Mouse (Mus musculus): ENCODE measurements at regions not wholly inside any gene's neighbourhood (a gene's known extent, or its start where the extent isn't known, plus 50 kb on each side); places are given as distances from the start of the nearest gene placed in this dataset.

GRCm38 (mm10) chr7:67854080-67855022, 94.8 kb upstream of the Synm start:
- Histone ChIP-seq H3K27ac (no peak overlapping the region), H3K36me3 (replicated peaks; ENCODE audit: control insufficient read depth, insufficient read depth, low read depth) (no peaks in the 10 kb centered on the region), H3K4me2 (ENCODE audit: low read depth) (no peak overlapping the region), H3K9ac (replicated peaks) (no peak overlapping the region), H3K4me1 (replicated peaks; ENCODE audit: control insufficient read depth in 2 of 2, insufficient read depth in 2 of 2, low read length in 1 of 2) (no peaks in the 10 kb centered on the region), H3K9me3 (ENCODE audit: control insufficient read depth, low read length) (no peaks in the 10 kb centered on the region), H3K27me3 (ENCODE audit: control insufficient read depth, insufficient read depth, low read length) (peaks cover 2% of the 10 kb centered on the region; the same call in 1 of the 2 replicates), H3K4me3 (ENCODE audit: insufficient read depth in 1 of 2, low read depth in 2 of 2, low read length in 2 of 2) (no peak overlapping the region)
- no peak for ATAC-seq (ENCODE audit: insufficient read depth)
- no peak for DNase-seq (ENCODE audit: low read depth in 3 of 3, low spot score in 3 of 3)
- 31% methylated on average over 14 of the region's 14 CpGs for WGBS (ENCODE audit: insufficient replicate concordance)
- TF ChIP-seq CTCF (IDR thresholded peaks at IDR 0.05; ENCODE audit: low read depth), result no peak
- TF ChIP-seq EP300 (IDR thresholded peaks at IDR 0.05; ENCODE audit: low read depth), result no peak

GRCm38 (mm10) chr7:67852859-67853258, 93.3 kb upstream of the Synm start:
- H3K27me3 ChIP-seq (ENCODE audit: control insufficient read depth, insufficient read depth, low read length), result peaks cover 12% of the 10 kb centered on the region; the same call in 1 of the 2 replicates
- no peak for TF ChIP-seq EP300 (IDR thresholded peaks at IDR 0.05; ENCODE audit: low read depth)
- no peak for TF ChIP-seq CTCF (IDR thresholded peaks at IDR 0.05; ENCODE audit: low read depth)
- H3K27ac ChIP-seq, result no peak overlapping the region
- H3K9ac ChIP-seq (replicated peaks), result no peak overlapping the region
- no peak overlapping the region for H3K4me2 ChIP-seq (ENCODE audit: low read depth)
- H3K4me1 ChIP-seq (replicated peaks; ENCODE audit: control insufficient read depth in 2 of 2, insufficient read depth in 2 of 2, low read length in 1 of 2), result no peaks in the 10 kb centered on the region
- H3K36me3 ChIP-seq (replicated peaks; ENCODE audit: control insufficient read depth, insufficient read depth, low read depth), result no peaks in the 10 kb centered on the region
- ATAC-seq (ENCODE audit: insufficient read depth) (no peak), DNase-seq (ENCODE audit: low read depth in 3 of 3, low spot score in 3 of 3) (no peak)
- WGBS (ENCODE audit: insufficient replicate concordance), result 65% methylated on average over 3 of the region's 3 CpGs
- no peak overlapping the region for H3K4me3 ChIP-seq (ENCODE audit: insufficient read depth in 1 of 2, low read depth in 2 of 2, low read length in 2 of 2)
- no peaks in the 10 kb centered on the region for H3K9me3 ChIP-seq (ENCODE audit: control insufficient read depth, low read length)

GRCm38 (mm10) chr7:67849509-67849862, 89.9 kb upstream of the Synm start:
- Histone ChIP-seq H3K4me2 (ENCODE audit: low read depth) (peak overlapping the region; percentile 44; the same call in 1 of the 2 replicates), H3K4me1 (replicated peaks; ENCODE audit: control insufficient read depth in 2 of 2, insufficient read depth in 2 of 2, low read length in 1 of 2) (no peaks in the 10 kb centered on the region), H3K36me3 (replicated peaks; ENCODE audit: control insufficient read depth, insufficient read depth, low read depth) (no peaks in the 10 kb centered on the region), H3K4me3 (ENCODE audit: insufficient read depth in 1 of 2, low read depth in 2 of 2, low read length in 2 of 2) (peak overlapping the region; percentile 3 to 8; a peak in 1 of 4 replicates), H3K27ac (no peak overlapping the region), H3K9me3 (ENCODE audit: control insufficient read depth, low read length) (no peaks in the 10 kb centered on the region), H3K27me3 (ENCODE audit: control insufficient read depth, insufficient read depth, low read length) (peaks cover 14% of the 10 kb centered on the region; the same call in 1 of the 2 replicates), H3K9ac (replicated peaks) (no peak overlapping the region)
- TF ChIP-seq EP300 (IDR thresholded peaks at IDR 0.05; ENCODE audit: low read depth) (no peak), CTCF (IDR thresholded peaks at IDR 0.05; ENCODE audit: low read depth) (no peak)
- ATAC-seq (ENCODE audit: insufficient read depth), result no peak
- 13% methylated on average over 7 of the region's 7 CpGs for WGBS (ENCODE audit: insufficient replicate concordance)
- no peak for DNase-seq (ENCODE audit: low read depth in 3 of 3, low spot score in 3 of 3)

- Histone ChIP-seq H3K9me3 (ENCODE audit: control insufficient read depth, low read length) (no peaks in the 10 kb centered on the region), H3K9ac (replicated peaks) (no peak overlapping the region), H3K4me1 (replicated peaks; ENCODE audit: control insufficient read depth in 2 of 2, insufficient read depth in 2 of 2, low read length in 1 of 2) (no peaks in the 10 kb centered on the region), H3K27me3 (ENCODE audit: control insufficient read depth, insufficient read depth, low read length) (peaks cover 14% of the 10 kb centered on the region; the same call in 1 of the 2 replicates), H3K36me3 (replicated peaks; ENCODE audit: control insufficient read depth, insufficient read depth, low read depth) (no peaks in the 10 kb centered on the region), H3K4me2 (ENCODE audit: low read depth) (peak overlapping the region; percentile 44), H3K4me3 (ENCODE audit: insufficient read depth in 1 of 2, low read depth in 2 of 2, low read length in 2 of 2) (peak overlapping the region; percentile 3 to 8; a peak in 1 of 4 replicates), H3K27ac (no peak overlapping the region)
- DNase-seq (ENCODE audit: low read depth in 3 of 3, low spot score in 3 of 3) (no peak), ATAC-seq (ENCODE audit: insufficient read depth) (no peak)
- WGBS (ENCODE audit: insufficient replicate concordance), result 4% methylated on average over 32 of the region's 35 CpGs
- TF ChIP-seq CTCF (IDR thresholded peaks at IDR 0.05; ENCODE audit: low read depth) (no peak), EP300 (IDR thresholded peaks at IDR 0.05; ENCODE audit: low read depth) (no peak)
These were observed 89.3 kb upstream of the Synm start for GRCm38 (mm10) chr7:67848589-67849508.

Measured in liver, embryonic 14.5 days (tissue).